Mouse (Mus musculus) embryonic facial prominence, embryonic 15.5 days (tissue): ENCODE measurements around the gene Svs5. TPM values are rescaled to one million over a fixed set of nuclear protein-coding genes. Genes with fewer than 3 reads are reported as not detected.

Experiments
- ATAC-seq: fragments of 200-750 bp; cut with Nextera tagmentation; 2 replicates; pipeline ENCODE4 v1.8.0; 2017; ENCODE audit warnings: low read depth, moderate TSS enrichment; ENCODE audit not compliant: insufficient number of reproducible peaks, low FRiP score, low TSS enrichment
- H3K27ac ChIP-seq: fragments of 300-500 bp; sonication (generic); replicated peaks from 2 replicates; pipeline ENCODE4 v1.5.1; 2015; ENCODE audit warnings: mild to moderate bottlenecking, inconsistent platforms
- H3K27me3 ChIP-seq: fragments of 300-500 bp; sonication (generic); 2 replicates; pipeline ENCODE4 v1.6.1; 2015; ENCODE audit warnings: inconsistent platforms
- H3K36me3 ChIP-seq: fragments of 300-500 bp; sonication (generic); 2 replicates; pipeline ENCODE4 v1.6.1; 2015; ENCODE audit warnings: mild to moderate bottlenecking, inconsistent platforms
- H3K4me1 ChIP-seq: fragments of 300-500 bp; sonication (generic); 2 replicates; pipeline ENCODE4 v1.6.1; 2015; ENCODE audit warnings: inconsistent platforms
- H3K4me2 ChIP-seq: fragments of 300-500 bp; sonication (generic); replicated peaks from 2 replicates; pipeline ENCODE4 v1.6.1; 2015; ENCODE audit warnings: mild to moderate bottlenecking, inconsistent platforms
- H3K4me3 ChIP-seq: fragments of 300-500 bp; sonication (generic); replicated peaks from 2 replicates; pipeline ENCODE4 v1.5.1; 2015; ENCODE audit warnings: mild to moderate bottlenecking, inconsistent platforms
- H3K9ac ChIP-seq: fragments of 300-500 bp; sonication (generic); 2 replicates; pipeline ENCODE4 v1.6.1; 2015; ENCODE audit warnings: inconsistent platforms
- H3K9me3 ChIP-seq: fragments of 300-500 bp; sonication (generic); replicated peaks from 2 replicates; pipeline ENCODE4 v1.6.1; 2016; ENCODE audit warnings: inconsistent platforms
- WGBS: fragments of 180-500 bp; shearing (Covaris S2); methylation state at CpG from one replicate; pipeline ENCODE4 v1.1.7; 2015; 5-methylcytosine and 5-hydroxymethylcytosine counted together
- polyA plus RNA-seq: library from polyadenylated mRNA; unstranded; fragments of >200 nt; fragmentation: Nextera tagmentation; extraction: Ambion mirVana; gene quantifications from 2 replicates; pipeline ENCODE4 v1.2.1, GENCODE M21; 2015

Gene Svs5
- polyA plus RNA-seq, 1 experiment from 2014 or later: not detected

DNA sequence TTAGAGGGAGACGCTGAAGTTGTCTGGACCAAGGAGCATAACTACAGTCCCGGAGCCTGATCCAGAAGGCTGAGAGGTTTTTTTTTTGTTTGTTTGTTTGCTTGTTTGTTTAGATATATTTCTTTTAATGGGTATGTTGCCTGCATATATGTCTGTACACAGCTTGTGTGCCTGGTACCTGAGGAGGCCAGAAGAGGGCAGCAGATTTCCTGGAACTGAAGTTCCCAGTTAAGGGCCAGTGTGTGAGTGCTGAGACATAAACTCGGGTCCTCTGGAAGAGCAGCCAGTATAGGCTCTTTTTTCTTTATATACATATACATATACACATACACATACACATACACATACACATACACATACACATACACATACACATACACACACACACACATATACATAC is 25.8 kb downstream of the Svs5 start:
- no peaks in the 10 kb centered on the region for H3K36me3 ChIP-seq
- no peaks in the 10 kb centered on the region for H3K4me1 ChIP-seq
- 71% methylated on average over 3 of the region's 3 CpGs for WGBS
- no peak overlapping the region for H3K9ac ChIP-seq
- 0 out of 2 replicates have a peak, but pooled peaks cover 3% of the 10 kb centered on the region for H3K27me3 ChIP-seq
- no peak overlapping the region for H3K4me3 ChIP-seq
- no peak for ATAC-seq
- H3K4me2 ChIP-seq: no peak overlapping the region
- no peak overlapping the region for H3K27ac ChIP-seq
- no peaks in the 10 kb centered on the region for H3K9me3 ChIP-seq

DNA sequence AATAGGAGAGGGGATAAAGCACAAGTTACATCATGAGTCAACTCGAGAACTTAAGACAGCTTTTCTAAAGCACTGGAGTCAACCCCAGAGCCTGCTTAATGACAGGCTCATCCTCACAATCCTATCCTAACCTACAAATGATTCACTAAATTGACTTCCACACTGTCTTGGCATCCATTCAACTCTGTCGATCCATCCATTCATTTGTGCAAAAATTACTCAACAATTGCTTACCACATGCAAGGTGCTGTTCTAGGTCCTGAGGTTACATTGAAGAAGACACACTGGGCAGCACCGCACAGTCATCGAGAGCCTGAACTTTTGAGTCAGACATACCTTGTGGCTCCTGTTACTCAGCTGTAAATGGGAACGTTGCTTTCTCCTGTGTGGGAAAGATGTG is 26.5 kb downstream of the Svs5 start:
- no peak for ATAC-seq
- Histone ChIP-seq H3K9ac (no peak overlapping the region), H3K36me3 (no peaks in the 10 kb centered on the region), H3K4me2 (no peak overlapping the region), H3K27me3 (no peaks in the 10 kb centered on the region), H3K4me3 (no peak overlapping the region), H3K4me1 (no peaks in the 10 kb centered on the region), H3K9me3 (no peaks in the 10 kb centered on the region), H3K27ac (no peak overlapping the region)
- 77% methylated on average over 5 of the region's 5 CpGs for WGBS

DNA sequence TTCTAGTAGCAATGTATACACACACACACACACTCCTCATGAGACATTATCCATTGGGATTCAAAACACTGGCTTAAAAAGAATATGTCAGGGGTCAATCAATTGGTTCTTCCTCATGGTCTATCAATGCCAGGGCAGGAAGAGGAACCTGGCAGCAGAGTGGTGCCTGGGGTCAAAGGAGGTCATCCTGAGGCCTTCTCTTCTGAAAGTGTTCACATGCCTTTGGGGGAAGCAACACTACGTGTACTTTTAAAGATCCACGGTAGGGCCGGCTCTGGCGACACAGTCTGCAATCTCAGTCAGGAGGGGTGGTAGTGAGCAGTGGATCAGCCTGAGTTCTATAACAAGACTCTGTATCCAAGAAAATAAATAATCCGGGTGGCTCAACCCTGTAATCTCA is 27.1 kb downstream of the Svs5 start:
- H3K9me3 ChIP-seq: no peaks in the 10 kb centered on the region
- no peak for ATAC-seq
- H3K36me3 ChIP-seq: no peaks in the 10 kb centered on the region
- WGBS: 59% methylated on average over 5 of the region's 5 CpGs
- H3K27me3 ChIP-seq: no peaks in the 10 kb centered on the region
- H3K4me1 ChIP-seq: no peaks in the 10 kb centered on the region
- no peak overlapping the region for H3K4me2 ChIP-seq
- H3K9ac ChIP-seq: no peak overlapping the region
- no peak overlapping the region for H3K4me3 ChIP-seq
- no peak overlapping the region for H3K27ac ChIP-seq

DNA sequence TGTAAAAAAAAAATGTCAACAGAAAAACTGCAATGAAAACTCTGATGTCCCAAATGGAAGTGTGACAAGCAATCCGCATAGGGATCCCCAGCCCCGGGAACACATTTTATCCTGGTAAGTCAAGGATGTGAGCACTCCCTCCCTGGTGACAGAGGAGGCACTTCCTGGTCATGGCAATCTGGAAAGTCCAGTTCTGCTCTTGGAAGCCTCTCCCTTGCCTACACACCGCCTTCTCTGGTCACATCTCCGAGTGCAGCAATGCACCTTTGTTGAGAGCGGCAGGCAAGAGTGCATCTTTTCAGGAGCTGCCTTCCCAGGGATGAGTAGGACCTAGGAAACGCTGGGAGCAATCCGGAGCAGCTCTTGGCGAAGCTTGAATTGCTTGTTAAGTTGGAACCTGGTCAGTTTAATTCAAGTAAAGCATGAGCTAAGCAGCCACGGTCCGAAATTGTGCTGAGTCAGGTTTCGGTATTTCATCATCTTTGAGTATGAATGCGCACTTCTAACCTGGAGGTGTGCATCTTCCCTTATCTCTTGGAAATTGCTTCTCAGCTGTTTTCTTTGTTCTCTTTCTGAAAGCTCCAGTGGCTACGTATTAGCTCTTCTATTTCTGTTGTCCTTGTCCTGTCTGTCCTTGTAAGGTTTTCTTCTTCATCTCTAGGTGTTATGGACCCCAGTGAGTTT is 28.6 kb downstream of the Svs5 start:
- H3K4me1 ChIP-seq: no peaks in the 10 kb centered on the region
- no peak overlapping the region for H3K9ac ChIP-seq
- whole genome bisulfite sequencing: 31% methylated on average over 13 of the region's 13 CpGs
- H3K36me3 ChIP-seq: no peaks in the 10 kb centered on the region
- H3K4me3 ChIP-seq: no peak overlapping the region
- H3K27me3 ChIP-seq: no peaks in the 10 kb centered on the region
- H3K9me3 ChIP-seq: no peaks in the 10 kb centered on the region
- H3K4me2 ChIP-seq: no peak overlapping the region
- no peak for ATAC-seq
- no peak overlapping the region for H3K27ac ChIP-seq

DNA sequence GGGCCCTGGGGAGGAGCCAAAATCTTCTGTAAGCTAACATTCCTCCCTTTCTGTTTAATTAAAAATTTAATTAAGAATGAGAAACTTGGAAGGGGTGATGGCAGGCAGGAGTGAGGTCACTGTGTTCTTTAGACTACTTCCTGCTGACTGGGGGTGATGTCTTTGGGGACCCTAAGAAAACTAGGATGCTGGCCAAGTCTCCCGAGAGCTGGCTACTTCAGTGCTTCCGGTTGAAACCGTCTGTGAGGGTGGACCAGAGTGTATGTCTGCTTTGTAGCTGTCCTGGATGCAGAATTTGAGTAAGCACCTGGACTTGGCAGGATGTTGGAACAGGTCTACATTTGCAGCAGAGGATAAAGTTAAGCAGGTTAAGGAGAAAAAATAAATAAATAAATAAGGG is 34.4 kb downstream of the Svs5 start:
- no peaks in the 10 kb centered on the region for H3K27me3 ChIP-seq

DNA sequence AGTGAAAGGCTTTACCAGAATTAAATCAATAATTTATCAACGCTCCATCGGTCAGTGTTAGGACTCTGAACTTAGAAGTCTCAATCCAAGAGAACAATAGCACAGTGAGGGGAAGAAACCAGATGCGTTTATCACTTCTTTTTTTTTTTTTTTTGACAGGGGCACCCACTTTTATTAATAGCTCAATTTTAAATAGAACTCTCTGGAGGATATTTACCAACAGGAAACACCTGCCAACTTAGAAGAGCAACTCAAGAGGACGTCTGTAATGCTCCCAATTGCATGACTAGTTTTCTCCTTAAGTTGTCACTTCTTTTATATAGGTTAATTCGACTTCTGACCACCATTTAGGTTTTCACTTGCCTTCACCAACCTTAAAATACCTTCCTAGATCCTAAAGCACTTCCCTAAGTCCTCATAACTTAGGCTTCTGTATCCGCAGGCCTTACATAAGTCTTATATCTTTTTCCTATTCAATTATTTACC is 36.1 kb downstream of the Svs5 start:
- H3K9me3 ChIP-seq: no peaks in the 10 kb centered on the region
- no peak for ATAC-seq
- H3K9ac ChIP-seq: no peak overlapping the region
- H3K4me1 ChIP-seq: no peaks in the 10 kb centered on the region
- H3K4me3 ChIP-seq: no peak overlapping the region
- no peaks in the 10 kb centered on the region for H3K36me3 ChIP-seq
- WGBS: 79% methylated on average over 6 of the region's 6 CpGs
- no peak overlapping the region for H3K27ac ChIP-seq
- no peaks in the 10 kb centered on the region for H3K27me3 ChIP-seq
- H3K4me2 ChIP-seq: no peak overlapping the region

More for the DNA sequence above, 34.4 kb downstream of the Svs5 start:
- Histone ChIP-seq H3K4me3 (no peak overlapping the region), H3K36me3 (no peaks in the 10 kb centered on the region), H3K27ac (no peak overlapping the region), H3K4me2 (no peak overlapping the region), H3K4me1 (no peaks in the 10 kb centered on the region), H3K9me3 (no peaks in the 10 kb centered on the region), H3K9ac (no peak overlapping the region)
- 56% methylated on average over 3 of the region's 3 CpGs for WGBS
- ATAC-seq: no peak

DNA sequence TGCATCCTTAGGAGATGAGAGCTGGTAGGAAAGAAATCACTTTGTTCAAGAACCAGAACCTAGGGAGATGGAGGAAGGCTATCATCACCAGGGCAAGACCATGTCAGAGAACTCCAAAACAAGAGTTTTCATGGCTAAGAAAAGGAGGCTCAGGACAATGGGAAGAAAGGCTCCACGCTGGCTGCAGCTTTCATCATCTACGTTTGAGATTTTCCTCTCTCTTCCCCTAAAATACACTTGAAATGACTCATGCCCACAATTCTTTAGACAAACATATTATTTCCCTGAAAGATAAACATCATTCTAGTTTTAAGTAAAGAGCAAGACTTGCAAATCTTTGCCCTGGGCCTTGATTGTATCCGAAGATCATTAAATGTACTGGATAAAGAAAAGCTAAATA is 38.8 kb downstream of the Svs5 start:
- no peaks in the 10 kb centered on the region for H3K9me3 ChIP-seq
- no peaks in the 10 kb centered on the region for H3K36me3 ChIP-seq
- 65% methylated on average over 3 of the region's 3 CpGs for WGBS
- H3K27me3 ChIP-seq: no peaks in the 10 kb centered on the region
- H3K4me3 ChIP-seq: no peak overlapping the region
- H3K4me1 ChIP-seq: no peaks in the 10 kb centered on the region
- H3K9ac ChIP-seq: no peak overlapping the region
- no peak overlapping the region for H3K27ac ChIP-seq
- no peak for ATAC-seq
- no peak overlapping the region for H3K4me2 ChIP-seq

DNA sequence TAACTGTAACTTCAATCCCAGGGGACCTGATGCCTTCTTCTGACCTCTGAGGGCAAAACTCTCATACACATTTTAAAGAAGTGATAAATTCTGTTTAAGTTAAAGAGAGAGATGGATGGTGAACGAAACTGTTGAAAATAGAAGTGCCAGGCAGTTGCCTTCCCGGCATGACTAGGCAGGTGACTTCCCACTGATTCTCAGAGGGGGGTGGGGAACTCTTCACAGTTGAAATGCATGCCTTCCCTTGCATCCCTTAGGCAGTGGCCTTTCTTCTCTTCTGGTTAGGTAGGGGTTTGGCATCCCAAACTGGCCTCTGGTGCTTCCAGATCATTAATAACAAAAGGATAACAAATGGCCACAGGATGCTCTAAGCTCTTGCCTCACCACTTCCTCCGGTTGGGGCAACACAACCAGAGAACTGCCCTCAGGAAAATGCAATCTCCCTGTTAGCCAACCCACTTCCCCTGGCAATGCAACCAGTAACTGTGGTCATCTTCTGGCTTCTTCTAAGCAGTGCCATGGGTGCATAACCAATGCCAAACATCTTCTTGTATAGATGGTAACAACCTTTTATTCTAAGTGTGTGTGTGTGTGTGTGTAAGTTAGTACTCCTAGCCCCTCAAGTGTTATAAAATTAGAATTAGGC is 40.0 kb downstream of the Svs5 start:
- 26% methylated on average over 3 of the region's 3 CpGs for WGBS
- no peaks in the 10 kb centered on the region for H3K36me3 ChIP-seq

DNA sequence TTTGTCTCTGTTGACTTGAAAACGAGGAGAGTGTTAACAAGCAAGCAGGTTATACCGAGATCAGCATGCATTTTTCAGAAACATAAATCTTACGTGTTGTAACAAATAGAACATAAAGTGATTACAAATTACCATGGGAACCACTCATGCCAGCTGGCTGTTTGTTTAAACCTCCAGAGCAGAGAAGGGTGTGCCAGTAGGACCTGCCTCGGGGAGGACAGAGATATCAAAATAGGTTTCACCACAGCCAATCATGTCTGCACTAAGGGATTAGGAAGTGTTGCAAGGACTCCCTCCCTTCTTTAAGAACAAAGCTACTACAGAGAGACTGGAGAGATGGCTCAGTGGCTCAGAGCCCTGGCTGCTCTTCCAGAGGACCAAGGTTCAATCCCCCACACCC is 40.6 kb downstream of the Svs5 start:
- Histone ChIP-seq H3K9me3 (no peaks in the 10 kb centered on the region), H3K4me1 (no peaks in the 10 kb centered on the region), H3K4me2 (no peak overlapping the region), H3K36me3 (no peaks in the 10 kb centered on the region), H3K27ac (no peak overlapping the region), H3K27me3 (no peaks in the 10 kb centered on the region), H3K9ac (no peak overlapping the region), H3K4me3 (no peak overlapping the region)
- no peak for ATAC-seq
- WGBS: 48% methylated on average over 4 of the region's 4 CpGs

More for the DNA sequence above, 40.0 kb downstream of the Svs5 start:
- Histone ChIP-seq H3K27ac (no peak overlapping the region), H3K4me1 (no peaks in the 10 kb centered on the region), H3K9me3 (no peaks in the 10 kb centered on the region), H3K27me3 (no peaks in the 10 kb centered on the region), H3K4me3 (no peak overlapping the region), H3K9ac (no peak overlapping the region), H3K4me2 (no peak overlapping the region)
- no peak for ATAC-seq

DNA sequence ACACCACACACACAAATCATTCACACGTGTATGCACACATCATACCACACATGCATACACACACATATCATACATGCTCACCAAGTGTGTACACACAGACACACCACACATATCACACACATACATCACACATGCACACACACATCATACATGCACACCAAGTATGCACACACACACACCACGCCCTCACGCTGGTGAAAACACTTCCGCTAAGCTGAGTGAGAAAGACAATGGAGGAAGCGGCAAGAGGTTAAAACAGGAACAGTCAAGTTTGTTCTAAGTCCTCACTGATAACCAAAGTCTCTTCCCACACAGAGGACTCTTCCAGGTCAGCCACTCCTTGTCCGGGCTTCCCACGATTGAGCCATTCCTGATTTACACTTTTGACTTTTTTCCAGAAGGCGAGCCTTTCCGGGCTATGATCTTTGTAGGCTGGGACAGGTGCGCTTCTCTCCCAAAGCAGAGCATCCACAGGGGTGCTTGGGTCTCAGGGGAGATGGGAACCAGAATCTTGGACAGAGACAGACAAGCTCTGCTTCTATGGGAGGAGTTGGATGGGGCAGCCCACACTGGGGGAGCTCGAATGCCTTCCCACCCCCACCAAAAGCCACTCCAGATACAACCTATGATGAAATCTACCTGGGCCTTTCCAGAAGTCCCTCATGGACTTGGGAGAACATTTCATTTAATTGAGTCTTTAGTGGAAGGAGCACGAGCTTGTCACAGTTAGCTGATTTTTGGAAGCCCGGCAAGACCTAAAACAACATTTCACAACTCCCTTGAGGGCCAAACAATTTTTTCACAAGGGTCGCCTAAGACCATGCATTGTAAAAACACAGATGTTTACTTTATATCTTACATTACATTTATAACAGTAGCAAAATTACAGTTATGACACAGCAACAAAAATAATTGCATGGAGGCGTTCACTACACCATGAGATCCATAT is 45.2 kb downstream of the Svs5 start:
- no peaks in the 10 kb centered on the region for H3K4me1 ChIP-seq
- no peak overlapping the region for H3K4me3 ChIP-seq
- no peak overlapping the region for H3K27ac ChIP-seq
- WGBS: 87% methylated on average over 15 of the region's 15 CpGs
- no peak overlapping the region for H3K4me2 ChIP-seq
- H3K9me3 ChIP-seq: no peaks in the 10 kb centered on the region
- H3K36me3 ChIP-seq: no peaks in the 10 kb centered on the region
- no peak overlapping the region for H3K9ac ChIP-seq
- no peak for ATAC-seq
- H3K27me3 ChIP-seq: no peaks in the 10 kb centered on the region

DNA sequence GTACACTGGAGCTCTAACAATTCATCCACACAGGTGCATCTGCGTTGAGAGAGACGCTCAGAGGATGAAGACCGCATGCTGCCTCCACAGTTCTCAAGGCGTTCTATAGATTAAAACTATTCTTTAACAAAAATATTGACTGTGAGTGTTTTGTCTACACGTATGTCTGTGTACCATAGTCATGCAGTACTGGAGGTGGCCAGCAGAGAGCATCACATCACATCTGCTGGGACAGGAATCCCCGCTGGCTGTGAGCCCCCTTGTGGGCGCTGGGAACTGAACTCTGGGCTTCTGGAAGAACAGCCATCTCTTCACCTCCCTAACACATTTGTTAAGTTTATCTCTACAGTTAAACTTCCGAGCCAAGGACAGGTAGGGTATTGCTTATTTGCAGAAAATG is 49.2 kb downstream of the Svs5 start:
- Histone ChIP-seq H3K9me3 (no peaks in the 10 kb centered on the region), H3K4me3 (no peak overlapping the region), H3K4me1 (peaks cover 11% of the 10 kb centered on the region), H3K9ac (no peak overlapping the region), H3K27ac (no peak overlapping the region), H3K36me3 (no peaks in the 10 kb centered on the region), H3K4me2 (no peak overlapping the region), H3K27me3 (no peaks in the 10 kb centered on the region)
- ATAC-seq: no peak
- WGBS: 74% methylated on average over 8 of the region's 8 CpGs
